Mouse (Mus musculus) kidney, adult 8-10 months (tissue): ENCODE data around the gene Wbp2.

Source experiments
- DNase-seq, 2 experiments: peaks; one replicate each; pipeline ENCODE4 v3.0.0; 2022

The Wbp2 gene

GRCm38 (mm10) chr11:116029086-116029865, 57.5 kb downstream of the Wbp2 start:
- no peak for DNase-seq
